Mouse (Mus musculus): ENCODE data around the gene Kif23. TPM values are rescaled to one million over a fixed set of nuclear protein-coding genes. Genes with fewer than 3 reads are reported as not detected.
A peak's percentile ranks its signal among the peaks of the same experiment; 100 is the strongest.

Kif23 gene
- polyA plus RNA-seq, 1 experiment from 2014 or later, result 100 TPM

DNA sequence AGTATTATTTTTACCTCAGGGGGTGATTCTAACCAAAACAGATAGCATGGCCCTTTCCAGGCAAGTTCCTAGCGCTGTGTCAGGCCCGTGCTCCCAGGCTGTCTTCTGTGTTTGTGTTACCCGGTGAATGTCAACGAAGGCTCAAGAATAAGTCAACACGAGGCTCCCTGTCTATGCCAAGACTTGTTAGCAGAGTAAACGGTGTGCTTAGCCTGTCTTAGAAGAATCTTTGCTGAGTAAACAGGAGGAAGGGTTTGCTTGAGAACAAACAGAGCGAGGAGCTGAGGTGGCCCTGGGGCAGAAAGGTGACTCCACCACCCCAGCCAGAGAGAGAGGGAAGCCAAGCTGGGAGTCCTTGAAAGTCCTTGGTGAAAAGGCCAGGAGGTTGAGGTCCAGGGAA is 42.4 kb downstream of the Kif23 start:
- H3K4me1 ChIP-seq (replicated peaks; ENCODE audit: control insufficient read depth, insufficient read depth, low read length), result peaks cover 3% of the 10 kb centered on the region
- no peak overlapping the region for H3K4me2 ChIP-seq (replicated peaks; ENCODE audit: low read depth, low read length)
- H3K27me3 ChIP-seq (ENCODE audit: control insufficient read depth, insufficient read depth, low read length), result peaks cover 8% of the 10 kb centered on the region; the same call in 1 of the 2 replicates
- no peak overlapping the region for H3K4me3 ChIP-seq (ENCODE audit: low read depth, low read length)
- no peaks in the 10 kb centered on the region for H3K9me3 ChIP-seq (ENCODE audit: control insufficient read depth, low read length)
- ATAC-seq (ENCODE audit: low FRiP score) (no peak), DNase-seq (ENCODE audit: low spot score) (no peak)
- H3K27ac ChIP-seq (ENCODE audit: low read depth, low read length), result no peak overlapping the region
- WGBS, result 59% methylated on average over 7 of the region's 7 CpGs
- H3K9ac ChIP-seq (ENCODE audit: low read depth, low read length), result no peak overlapping the region
- no peaks in the 10 kb centered on the region for H3K36me3 ChIP-seq (ENCODE audit: control insufficient read depth, insufficient read depth, low read length)

DNA sequence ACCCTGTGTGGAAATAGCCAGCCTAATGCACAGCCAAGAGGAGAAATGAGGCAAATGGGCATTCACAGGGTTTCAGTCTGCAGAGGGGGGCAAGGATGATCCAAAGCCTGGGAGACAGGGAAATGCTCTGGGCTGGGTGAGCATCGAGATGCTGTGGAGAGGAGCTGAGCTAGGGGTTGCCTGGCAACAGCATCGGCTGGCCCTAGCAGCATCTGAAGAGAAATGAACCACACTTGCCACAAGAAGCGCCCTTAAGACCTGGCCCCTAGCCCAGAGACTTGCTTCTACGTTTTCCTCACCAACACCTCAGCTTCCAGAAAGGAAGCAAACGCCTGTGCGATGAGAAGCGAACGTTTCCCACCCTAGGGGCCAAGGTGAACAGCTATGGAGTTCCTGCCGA is 44.1 kb downstream of the Kif23 start:
- ATAC-seq (ENCODE audit: low FRiP score) (no peak), DNase-seq (ENCODE audit: low spot score) (no peak)
- no peaks in the 10 kb centered on the region for H3K36me3 ChIP-seq (ENCODE audit: control insufficient read depth, insufficient read depth, low read length)
- peaks cover 10% of the 10 kb centered on the region; the same call in 1 of the 2 replicates for H3K27me3 ChIP-seq (ENCODE audit: control insufficient read depth, insufficient read depth, low read length)
- whole genome bisulfite sequencing, result 52% methylated on average over 9 of the region's 9 CpGs
- peaks cover 3% of the 10 kb centered on the region for H3K4me1 ChIP-seq (replicated peaks; ENCODE audit: control insufficient read depth, insufficient read depth, low read length)
- H3K9me3 ChIP-seq (ENCODE audit: control insufficient read depth, low read length), result no peaks in the 10 kb centered on the region
- H3K9ac ChIP-seq (ENCODE audit: low read depth, low read length), result no peak overlapping the region
- no peak overlapping the region for H3K4me3 ChIP-seq (ENCODE audit: low read depth, low read length)
- no peak overlapping the region for H3K4me2 ChIP-seq (replicated peaks; ENCODE audit: low read depth, low read length)
- no peak overlapping the region for H3K27ac ChIP-seq (ENCODE audit: low read depth, low read length)

DNA sequence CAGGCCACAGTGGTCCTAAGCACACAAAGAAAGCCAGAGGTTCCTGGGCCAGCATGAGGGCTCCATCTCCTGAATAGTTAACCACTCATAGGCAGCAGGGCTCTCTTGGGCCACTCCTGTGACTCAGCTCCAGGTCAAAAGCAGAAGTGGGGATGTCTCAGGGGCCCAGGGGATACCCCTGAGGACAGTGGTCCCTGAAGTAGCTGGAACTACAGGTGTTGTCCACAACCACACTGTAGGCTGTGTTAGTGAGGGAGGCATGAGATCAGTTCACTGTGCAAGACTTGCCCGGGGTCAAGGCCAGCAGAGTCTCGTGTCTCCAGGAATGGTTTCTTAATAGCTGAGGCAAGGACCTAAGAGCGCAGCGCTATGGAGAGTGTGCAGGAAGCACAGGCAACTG is 45.0 kb downstream of the Kif23 start:
- DNase-seq (ENCODE audit: low spot score), result no peak
- Histone ChIP-seq H3K4me3 (ENCODE audit: low read depth, low read length) (no peak overlapping the region), H3K4me1 (replicated peaks; ENCODE audit: control insufficient read depth, insufficient read depth, low read length) (peaks cover 3% of the 10 kb centered on the region), H3K9me3 (ENCODE audit: control insufficient read depth, low read length) (no peaks in the 10 kb centered on the region), H3K27ac (ENCODE audit: low read depth, low read length) (no peak overlapping the region), H3K27me3 (ENCODE audit: control insufficient read depth, insufficient read depth, low read length) (peaks cover 10% of the 10 kb centered on the region; the same call in 1 of the 2 replicates), H3K4me2 (replicated peaks; ENCODE audit: low read depth, low read length) (no peak overlapping the region), H3K9ac (ENCODE audit: low read depth, low read length) (no peak overlapping the region), H3K36me3 (ENCODE audit: control insufficient read depth, insufficient read depth, low read length) (no peaks in the 10 kb centered on the region)
- WGBS, result 84% methylated on average over 4 of the region's 4 CpGs
- no peak for ATAC-seq (ENCODE audit: low FRiP score)

DNA sequence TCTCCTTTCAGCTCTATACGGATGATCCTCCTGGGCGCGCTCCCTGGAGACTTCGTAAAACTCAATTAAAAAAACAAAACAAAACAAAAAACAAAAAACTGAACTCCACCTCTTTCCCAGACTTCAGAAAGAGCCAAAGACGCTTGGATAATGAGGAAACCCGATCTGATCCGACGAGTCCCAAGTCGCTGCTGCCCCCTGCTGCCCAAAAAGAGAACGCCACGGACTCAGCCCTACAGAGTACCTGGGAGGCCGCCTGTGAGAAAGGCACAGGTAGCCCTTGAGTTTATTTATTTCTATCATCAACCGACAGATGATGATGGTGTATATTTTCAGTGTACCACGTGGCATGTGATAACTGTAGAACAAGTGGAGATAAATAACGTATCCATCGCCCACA is 46.8 kb downstream of the Kif23 start:
- 6% methylated on average over 16 of the region's 16 CpGs for WGBS
- Histone ChIP-seq H3K4me1 (replicated peaks; ENCODE audit: control insufficient read depth, insufficient read depth, low read length) (peaks cover 3% of the 10 kb centered on the region), H3K4me3 (ENCODE audit: low read depth, low read length) (no peak overlapping the region), H3K27me3 (ENCODE audit: control insufficient read depth, insufficient read depth, low read length) (peaks cover 10% of the 10 kb centered on the region; the same call in 1 of the 2 replicates), H3K27ac (ENCODE audit: low read depth, low read length) (no peak overlapping the region), H3K9ac (ENCODE audit: low read depth, low read length) (no peak overlapping the region), H3K9me3 (ENCODE audit: control insufficient read depth, low read length) (no peaks in the 10 kb centered on the region), H3K4me2 (replicated peaks; ENCODE audit: low read depth, low read length) (no peak overlapping the region), H3K36me3 (ENCODE audit: control insufficient read depth, insufficient read depth, low read length) (no peaks in the 10 kb centered on the region)
- no peak for ATAC-seq (ENCODE audit: low FRiP score)
- peak; percentile 89 for DNase-seq (ENCODE audit: low spot score)

DNA sequence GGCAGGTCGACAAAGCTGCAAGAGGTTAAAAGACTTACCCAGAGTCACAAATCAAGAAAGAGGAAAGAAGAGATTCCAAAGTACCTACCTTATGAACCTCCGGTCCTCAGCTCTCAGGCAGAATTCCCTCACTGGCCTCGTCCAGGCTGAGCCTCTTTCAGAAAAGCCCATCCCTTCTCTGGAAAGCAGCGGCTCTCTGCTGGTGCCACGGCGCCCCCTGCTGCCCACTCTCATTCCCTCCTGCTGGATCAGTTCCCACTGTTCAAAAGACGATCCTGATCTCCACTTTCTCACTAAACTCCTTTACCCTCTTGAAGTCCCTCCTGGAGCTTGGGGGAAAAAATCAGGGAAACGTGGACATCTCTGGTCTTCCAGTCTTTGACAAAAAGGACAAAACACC is 48.2 kb downstream of the Kif23 start:
- Histone ChIP-seq H3K36me3 (ENCODE audit: control insufficient read depth, insufficient read depth, low read length) (no peaks in the 10 kb centered on the region), H3K4me1 (replicated peaks; ENCODE audit: control insufficient read depth, insufficient read depth, low read length) (peaks cover 3% of the 10 kb centered on the region), H3K9me3 (ENCODE audit: control insufficient read depth, low read length) (no peaks in the 10 kb centered on the region), H3K27ac (ENCODE audit: low read depth, low read length) (no peak overlapping the region), H3K27me3 (ENCODE audit: control insufficient read depth, insufficient read depth, low read length) (peaks cover 10% of the 10 kb centered on the region; the same call in 1 of the 2 replicates), H3K4me3 (ENCODE audit: low read depth, low read length) (no peak overlapping the region), H3K9ac (ENCODE audit: low read depth, low read length) (no peak overlapping the region), H3K4me2 (replicated peaks; ENCODE audit: low read depth, low read length) (no peak overlapping the region)
- ATAC-seq (ENCODE audit: low FRiP score) (no peak), DNase-seq (ENCODE audit: low spot score) (peak; percentile 93)
- WGBS, result 0% methylated on average over 7 of the region's 8 CpGs

DNA sequence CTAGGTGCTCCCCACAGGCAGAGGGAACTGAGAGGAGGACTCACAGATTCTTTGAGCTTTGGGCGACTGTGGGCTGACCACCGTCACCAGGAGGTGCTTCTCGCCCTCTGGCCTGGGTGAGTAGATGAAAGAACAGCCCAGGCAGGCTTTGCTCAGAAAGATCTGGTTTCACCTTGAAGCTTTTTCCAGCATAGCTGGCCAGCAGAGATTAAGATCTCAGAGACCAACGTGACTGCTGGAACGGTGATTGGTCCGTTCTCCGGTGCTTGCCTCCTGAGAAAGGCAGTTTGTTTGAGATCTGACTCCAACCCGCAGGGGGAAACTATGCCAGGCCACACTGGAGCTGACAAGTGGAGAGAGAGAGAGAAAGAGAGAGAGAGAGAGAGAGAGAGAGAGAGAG is 51.6 kb downstream of the Kif23 start:
- WGBS, result 66% methylated on average over 8 of the region's 8 CpGs
- H3K27ac ChIP-seq (ENCODE audit: low read depth, low read length), result no peak overlapping the region

DNA sequence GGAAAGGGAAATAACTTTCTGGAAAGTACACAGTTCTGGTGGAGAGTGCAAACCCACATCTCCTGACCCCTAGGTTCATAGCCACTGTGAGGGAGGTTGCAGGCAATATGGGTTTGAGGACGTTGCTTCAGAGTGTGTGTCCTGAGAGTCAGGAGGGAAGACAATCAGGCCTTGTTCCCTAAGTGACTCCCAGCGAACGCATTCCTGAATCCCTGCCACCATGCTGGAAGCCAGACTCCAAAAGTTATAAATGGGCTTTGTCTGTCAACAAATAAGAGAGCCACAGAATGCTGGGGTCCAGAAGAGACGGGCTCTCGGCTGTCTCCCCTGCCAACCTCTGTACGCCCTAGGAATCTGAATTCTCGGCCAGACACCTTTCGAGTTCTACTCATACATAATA is 56.7 kb downstream of the Kif23 start:
- ATAC-seq (ENCODE audit: low FRiP score), result no peak
- H3K9me3 ChIP-seq (ENCODE audit: control insufficient read depth, low read length), result no peaks in the 10 kb centered on the region
- no peak overlapping the region for H3K4me2 ChIP-seq (replicated peaks; ENCODE audit: low read depth, low read length)
- DNase-seq (ENCODE audit: low spot score), result no peak
- H3K4me3 ChIP-seq (ENCODE audit: low read depth, low read length), result no peak overlapping the region
- no peak overlapping the region for H3K9ac ChIP-seq (ENCODE audit: low read depth, low read length)
- no peaks in the 10 kb centered on the region for H3K36me3 ChIP-seq (ENCODE audit: control insufficient read depth, insufficient read depth, low read length)
- 37% methylated on average over 8 of the region's 8 CpGs for WGBS
- no peaks in the 10 kb centered on the region for H3K27me3 ChIP-seq (ENCODE audit: control insufficient read depth, insufficient read depth, low read length)
- H3K4me1 ChIP-seq (replicated peaks; ENCODE audit: control insufficient read depth, insufficient read depth, low read length), result no peaks in the 10 kb centered on the region
- H3K27ac ChIP-seq (ENCODE audit: low read depth, low read length), result peak overlapping the region; percentile 36; the same call in 1 of the 2 replicates

More for the DNA sequence above, 51.6 kb downstream of the Kif23 start:
- no peak overlapping the region for H3K4me3 ChIP-seq (ENCODE audit: low read depth, low read length)
- no peak overlapping the region for H3K9ac ChIP-seq (ENCODE audit: low read depth, low read length)
- no peak for DNase-seq (ENCODE audit: low spot score)
- no peaks in the 10 kb centered on the region for H3K9me3 ChIP-seq (ENCODE audit: control insufficient read depth, low read length)
- H3K27me3 ChIP-seq (ENCODE audit: control insufficient read depth, insufficient read depth, low read length), result peaks cover 7% of the 10 kb centered on the region; the same call in 1 of the 2 replicates
- H3K36me3 ChIP-seq (ENCODE audit: control insufficient read depth, insufficient read depth, low read length), result no peaks in the 10 kb centered on the region
- H3K4me1 ChIP-seq (replicated peaks; ENCODE audit: control insufficient read depth, insufficient read depth, low read length), result no peaks in the 10 kb centered on the region
- no peak for ATAC-seq (ENCODE audit: low FRiP score)
- no peak overlapping the region for H3K4me2 ChIP-seq (replicated peaks; ENCODE audit: low read depth, low read length)

DNA sequence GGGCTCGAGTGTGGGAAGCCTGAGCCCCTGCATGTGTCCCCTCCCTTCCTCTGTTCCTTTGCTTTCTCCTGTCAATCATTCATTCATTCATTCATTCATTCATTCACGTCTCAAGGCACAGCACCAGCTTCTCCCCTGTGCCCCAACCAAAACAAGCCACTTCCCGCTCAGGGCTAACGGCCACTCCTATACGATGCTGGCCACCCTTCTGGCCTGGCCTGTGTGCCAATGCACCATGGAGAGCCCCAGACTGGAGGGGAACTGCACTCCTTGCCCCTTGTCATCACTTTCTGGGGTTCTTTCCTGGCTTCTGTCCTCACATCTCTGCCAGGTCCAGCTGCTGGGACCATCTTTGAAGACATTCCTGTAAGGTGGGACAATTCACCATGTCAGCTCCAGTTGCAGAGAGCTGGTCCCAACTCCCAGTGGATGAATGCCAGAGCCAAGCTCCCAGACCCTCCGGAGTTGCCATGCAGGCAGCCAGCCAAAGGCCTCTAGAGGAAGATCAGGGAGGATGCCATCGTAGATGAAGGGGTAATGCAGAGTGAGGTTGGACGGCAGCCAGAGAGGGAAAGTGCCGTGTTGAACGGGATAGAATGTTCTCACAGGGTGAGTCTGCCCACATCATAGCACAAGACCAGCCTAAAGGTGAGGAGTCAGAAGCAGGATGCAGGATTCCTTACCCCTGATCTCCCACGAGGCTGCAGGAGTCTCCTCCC is 58.8 kb downstream of the Kif23 start:
- Histone ChIP-seq H3K4me3 (ENCODE audit: low read depth, low read length) (no peak overlapping the region), H3K27ac (ENCODE audit: low read depth, low read length) (no peak overlapping the region), H3K36me3 (ENCODE audit: control insufficient read depth, insufficient read depth, low read length) (no peaks in the 10 kb centered on the region), H3K27me3 (ENCODE audit: control insufficient read depth, insufficient read depth, low read length) (no peaks in the 10 kb centered on the region), H3K4me2 (replicated peaks; ENCODE audit: low read depth, low read length) (no peak overlapping the region), H3K4me1 (replicated peaks; ENCODE audit: control insufficient read depth, insufficient read depth, low read length) (no peaks in the 10 kb centered on the region), H3K9me3 (ENCODE audit: control insufficient read depth, low read length) (no peaks in the 10 kb centered on the region), H3K9ac (ENCODE audit: low read depth, low read length) (no peak overlapping the region)
- ATAC-seq (ENCODE audit: low FRiP score) (no peak), DNase-seq (ENCODE audit: low spot score) (no peak)
- 73% methylated on average over 11 of the region's 11 CpGs for WGBS

DNA sequence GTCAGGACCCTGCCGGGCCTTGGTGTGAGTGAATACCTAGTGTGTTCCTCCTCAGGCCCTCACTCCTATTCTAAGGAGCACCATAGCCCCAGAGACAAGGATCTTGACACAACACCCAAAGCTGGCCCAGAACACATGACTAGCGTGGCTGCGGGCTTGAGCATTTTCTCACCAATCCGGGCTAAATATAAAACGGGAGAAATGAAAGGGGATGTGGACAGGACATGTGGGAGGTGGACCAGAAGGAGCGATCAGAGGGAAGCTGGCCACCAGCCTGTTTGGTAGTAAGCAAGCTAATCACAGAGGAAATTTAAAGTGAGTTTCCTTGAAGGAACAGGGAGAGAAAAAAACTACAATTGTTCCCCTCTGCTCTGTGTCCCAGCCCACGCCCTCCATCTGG is 60.6 kb downstream of the Kif23 start:
- 85% methylated on average over 7 of the region's 7 CpGs for WGBS
- Histone ChIP-seq H3K27me3 (ENCODE audit: control insufficient read depth, insufficient read depth, low read length) (no peaks in the 10 kb centered on the region), H3K4me3 (ENCODE audit: low read depth, low read length) (no peak overlapping the region), H3K4me1 (replicated peaks; ENCODE audit: control insufficient read depth, insufficient read depth, low read length) (no peaks in the 10 kb centered on the region), H3K27ac (ENCODE audit: low read depth, low read length) (no peak overlapping the region), H3K4me2 (replicated peaks; ENCODE audit: low read depth, low read length) (no peak overlapping the region), H3K9ac (ENCODE audit: low read depth, low read length) (no peak overlapping the region), H3K9me3 (ENCODE audit: control insufficient read depth, low read length) (no peaks in the 10 kb centered on the region), H3K36me3 (ENCODE audit: control insufficient read depth, insufficient read depth, low read length) (no peaks in the 10 kb centered on the region)
- DNase-seq (ENCODE audit: low spot score), result no peak
- ATAC-seq (ENCODE audit: low FRiP score), result no peak
